Mouse (Mus musculus) macrophage (primary cell): ENCODE results near the gene Pcdh15. TPM values are rescaled to one million over a fixed set of nuclear protein-coding genes. Genes with fewer than 3 reads are reported as not detected.

Experiments
- H3K27ac ChIP-seq: fragments of 350-480 bp; formaldehyde crosslinking; 2 replicates; pipeline ENCODE4 v1.9.0; 2021
- H3K36me3 ChIP-seq: fragments of 350-480 bp; formaldehyde crosslinking; 2 replicates; pipeline ENCODE4 v1.9.0; 2021; ENCODE audit errors: inconsistent target
- H3K4me3 ChIP-seq: fragments of 350-480 bp; formaldehyde crosslinking; 2 replicates; pipeline ENCODE4 v1.9.0; 2021; ENCODE audit errors: inconsistent target
- H3K79me2 ChIP-seq: fragments of 350-480 bp; formaldehyde crosslinking; 2 replicates; pipeline ENCODE4 v1.9.0; 2021; ENCODE audit errors: inconsistent target
- WGBS: methylation state at CpG from one replicate; pipeline ENCODE4 v1.1.7; 2026; ENCODE audit warnings: inconsistent platforms; ENCODE audit not compliant: missing documents; 5-methylcytosine and 5-hydroxymethylcytosine counted together
- polyA plus RNA-seq: library from polyadenylated mRNA; stranded (reverse); fragments of 250-400 nt; gene quantifications from 3 replicates; pipeline ENCODE4 v1.2.4, GENCODE M21; 2018; ENCODE audit warnings: inconsistent platforms

Pcdh15 gene
- polyA plus RNA-seq, 1 experiment from 2014 or later = not detected

- no peak overlapping the region for H3K4me3 ChIP-seq
- no peaks in the 10 kb centered on the region for H3K36me3 ChIP-seq
- H3K27ac ChIP-seq = no peak overlapping the region
- WGBS = 66% methylated on average over 2 of the region's 2 CpGs
- H3K79me2 ChIP-seq = no peaks in the 10 kb centered on the region
These were observed 116.9 kb downstream of the Pcdh15 start for GRCm38 (mm10) chr10:73216001-73216400.

DNA sequence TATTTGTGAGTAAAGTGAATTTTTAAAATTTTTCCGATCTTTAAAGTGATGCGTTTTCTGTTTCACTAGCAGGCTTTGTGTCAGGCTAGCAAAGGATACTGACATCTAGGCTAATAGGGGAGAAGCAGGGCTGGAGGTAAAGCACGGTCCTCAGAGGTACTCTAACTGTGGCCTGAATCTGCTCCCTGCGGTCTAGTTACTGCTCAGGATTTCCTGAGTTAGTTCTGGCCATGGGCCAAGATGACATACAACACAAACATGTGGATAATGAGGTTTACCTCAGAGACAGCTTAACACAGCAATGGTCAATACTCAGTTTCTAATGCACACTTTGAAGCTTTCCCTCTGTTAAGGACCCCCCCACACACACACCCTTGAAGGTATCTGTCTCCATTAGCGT, 143.2 kb downstream of the Pcdh15 start:
- Histone ChIP-seq H3K4me3 (no peak overlapping the region), H3K36me3 (no peaks in the 10 kb centered on the region), H3K27ac (no peak overlapping the region), H3K79me2 (no peaks in the 10 kb centered on the region)
- 69% methylated on average over 5 of the region's 5 CpGs for WGBS

GRCm38 (mm10) chr10:73280438-73280837, 181.3 kb downstream of the Pcdh15 start:
- H3K36me3 ChIP-seq = no peaks in the 10 kb centered on the region
- WGBS = 97% methylated on average over 4 of the region's 4 CpGs
- H3K4me3 ChIP-seq = no peak overlapping the region
- no peak overlapping the region for H3K27ac ChIP-seq
- no peaks in the 10 kb centered on the region for H3K79me2 ChIP-seq

DNA sequence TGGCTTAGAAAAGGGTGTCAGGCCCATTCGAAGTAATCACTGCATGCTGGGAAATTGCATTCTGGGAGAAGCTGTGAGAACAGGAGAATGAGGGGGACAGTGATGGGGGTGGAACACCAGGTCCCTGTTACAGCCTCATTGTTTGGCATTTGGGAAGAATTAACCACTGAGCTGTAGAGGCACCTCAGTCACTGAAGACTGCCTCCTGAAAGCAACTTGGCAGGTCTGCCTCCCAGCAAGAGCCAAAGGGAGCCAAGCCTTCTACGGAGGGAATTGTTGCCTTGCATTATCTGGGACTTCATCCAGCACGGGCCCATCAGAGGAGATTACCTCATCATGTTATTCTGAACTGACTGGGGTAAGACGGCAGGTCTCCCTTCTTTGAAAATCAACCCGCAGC, 197.3 kb downstream of the Pcdh15 start:
- 58% methylated on average over 5 of the region's 5 CpGs for WGBS
- H3K27ac ChIP-seq = no peak overlapping the region
- H3K36me3 ChIP-seq = no peaks in the 10 kb centered on the region
- no peak overlapping the region for H3K4me3 ChIP-seq
- no peaks in the 10 kb centered on the region for H3K79me2 ChIP-seq

DNA sequence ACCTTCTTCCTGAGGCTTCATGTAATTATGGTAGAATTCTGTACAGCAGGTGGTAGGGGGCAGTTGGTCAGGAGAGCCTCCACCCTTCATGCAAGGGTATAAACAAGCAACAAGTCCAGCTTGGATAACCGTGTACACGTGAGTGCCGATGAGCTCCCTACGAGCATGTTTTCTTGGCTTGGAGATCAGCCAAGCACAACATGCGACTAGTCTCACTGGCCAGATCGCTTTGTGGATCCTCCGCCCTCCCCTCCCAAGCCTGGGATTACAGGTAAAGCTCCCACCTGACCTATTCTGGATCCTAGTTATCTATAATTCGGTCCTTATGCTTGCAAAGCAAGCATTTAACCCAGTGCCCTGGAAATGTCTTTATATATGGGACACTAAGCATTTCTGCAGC, 202.8 kb downstream of the Pcdh15 start:
- WGBS = 87% methylated on average over 8 of the region's 8 CpGs
- Histone ChIP-seq H3K27ac (no peak overlapping the region), H3K36me3 (no peaks in the 10 kb centered on the region), H3K79me2 (no peaks in the 10 kb centered on the region), H3K4me3 (no peak overlapping the region)

GRCm38 (mm10) chr10:73306677-73307076, 207.5 kb downstream of the Pcdh15 start:
- no peaks in the 10 kb centered on the region for H3K36me3 ChIP-seq
- 92% methylated on average over 1 of the region's 1 CpGs for WGBS
- H3K4me3 ChIP-seq = no peak overlapping the region
- H3K27ac ChIP-seq = no peak overlapping the region
- no peaks in the 10 kb centered on the region for H3K79me2 ChIP-seq

DNA sequence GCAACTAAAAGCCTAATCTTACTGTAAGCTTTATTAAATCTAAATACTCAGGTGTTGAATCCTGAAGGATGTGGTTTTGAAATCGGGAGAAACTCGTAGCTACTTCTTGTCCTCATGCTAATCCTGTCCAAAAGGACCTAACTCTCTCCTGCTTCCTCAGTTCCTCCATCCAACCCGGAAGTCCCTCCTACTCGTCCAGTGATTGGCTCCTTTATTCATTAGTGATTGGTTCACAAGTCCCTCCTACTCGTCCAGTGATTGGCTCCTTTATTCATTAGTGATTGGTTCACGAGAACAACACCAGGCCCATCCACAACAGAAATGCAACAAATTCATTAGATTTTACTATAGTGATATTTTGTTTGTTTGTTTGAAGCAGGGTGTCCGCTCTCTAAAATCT, 227.7 kb downstream of the Pcdh15 start:
- Histone ChIP-seq H3K79me2 (no peaks in the 10 kb centered on the region), H3K4me3 (no peak overlapping the region), H3K27ac (no peak overlapping the region), H3K36me3 (no peaks in the 10 kb centered on the region)
- WGBS = 84% methylated on average over 7 of the region's 7 CpGs

DNA sequence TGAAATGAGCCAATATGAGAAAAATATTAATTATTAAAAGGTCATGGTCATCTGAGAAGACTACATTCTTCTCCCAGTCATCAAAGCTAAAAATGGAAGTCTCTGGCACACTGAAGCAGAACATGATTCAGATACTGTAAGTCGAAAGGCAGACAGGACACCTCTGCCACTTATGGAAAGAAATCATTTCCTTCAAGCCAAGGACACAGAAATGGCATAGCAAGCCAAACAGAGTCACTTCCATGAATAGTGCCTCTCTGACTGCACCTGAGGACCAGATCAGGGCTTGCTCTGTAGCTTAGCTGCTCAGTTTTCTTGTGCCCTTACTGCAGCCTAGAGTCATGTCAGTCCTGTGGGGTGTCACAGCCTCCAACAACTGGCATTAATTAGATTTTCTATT, 234.3 kb downstream of the Pcdh15 start:
- no peak overlapping the region for H3K4me3 ChIP-seq
- H3K27ac ChIP-seq = no peak overlapping the region
- 93% methylated on average over 1 of the region's 1 CpGs for WGBS
- no peaks in the 10 kb centered on the region for H3K79me2 ChIP-seq
- H3K36me3 ChIP-seq = no peaks in the 10 kb centered on the region

- WGBS = 90% methylated on average over 2 of the region's 2 CpGs
- Histone ChIP-seq H3K4me3 (no peak overlapping the region), H3K27ac (no peak overlapping the region), H3K36me3 (no peaks in the 10 kb centered on the region), H3K79me2 (no peaks in the 10 kb centered on the region)
These were observed 279.9 kb downstream of the Pcdh15 start for GRCm38 (mm10) chr10:73379001-73379400.

DNA sequence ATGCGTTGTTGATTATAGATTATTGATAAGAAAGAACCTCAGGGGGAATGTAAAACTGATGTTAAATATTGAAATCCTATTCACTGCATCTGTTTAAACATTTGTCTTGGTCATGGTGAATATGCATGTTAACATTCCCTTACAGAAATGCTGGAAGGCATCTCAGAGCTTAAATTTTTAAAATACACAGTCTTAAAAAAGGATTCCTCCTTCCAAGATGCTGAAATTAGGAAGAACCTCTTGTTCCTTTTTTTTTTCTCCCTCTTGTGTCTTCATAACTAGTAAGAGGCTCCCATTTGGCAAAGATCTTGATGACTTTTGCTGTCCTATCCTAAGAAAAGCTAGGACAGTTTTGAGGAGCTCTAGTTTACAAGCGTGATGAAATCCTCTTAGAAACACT, 284.9 kb downstream of the Pcdh15 start:
- H3K27ac ChIP-seq = no peak overlapping the region
- no peaks in the 10 kb centered on the region for H3K79me2 ChIP-seq
- no peaks in the 10 kb centered on the region for H3K36me3 ChIP-seq
- WGBS = 77% methylated on average over 2 of the region's 2 CpGs
- no peak overlapping the region for H3K4me3 ChIP-seq

GRCm38 (mm10) chr10:73400426-73400825, 301.3 kb downstream of the Pcdh15 start:
- H3K36me3 ChIP-seq = no peaks in the 10 kb centered on the region
- H3K4me3 ChIP-seq = no peak overlapping the region
- no peak overlapping the region for H3K27ac ChIP-seq
- 85% methylated on average over 1 of the region's 1 CpGs for WGBS
- no peaks in the 10 kb centered on the region for H3K79me2 ChIP-seq

GRCm38 (mm10) chr10:73425408-73425807, 326.3 kb downstream of the Pcdh15 start:
- no peak overlapping the region for H3K27ac ChIP-seq
- no peaks in the 10 kb centered on the region for H3K79me2 ChIP-seq
- H3K4me3 ChIP-seq = no peak overlapping the region
- WGBS = 86% methylated on average over 3 of the region's 3 CpGs
- no peaks in the 10 kb centered on the region for H3K36me3 ChIP-seq

GRCm38 (mm10) chr10:73431345-73431744, 332.2 kb downstream of the Pcdh15 start:
- Histone ChIP-seq H3K36me3 (no peaks in the 10 kb centered on the region), H3K4me3 (no peak overlapping the region), H3K79me2 (no peaks in the 10 kb centered on the region), H3K27ac (no peak overlapping the region)
- WGBS = 94% methylated on average over 3 of the region's 3 CpGs

DNA sequence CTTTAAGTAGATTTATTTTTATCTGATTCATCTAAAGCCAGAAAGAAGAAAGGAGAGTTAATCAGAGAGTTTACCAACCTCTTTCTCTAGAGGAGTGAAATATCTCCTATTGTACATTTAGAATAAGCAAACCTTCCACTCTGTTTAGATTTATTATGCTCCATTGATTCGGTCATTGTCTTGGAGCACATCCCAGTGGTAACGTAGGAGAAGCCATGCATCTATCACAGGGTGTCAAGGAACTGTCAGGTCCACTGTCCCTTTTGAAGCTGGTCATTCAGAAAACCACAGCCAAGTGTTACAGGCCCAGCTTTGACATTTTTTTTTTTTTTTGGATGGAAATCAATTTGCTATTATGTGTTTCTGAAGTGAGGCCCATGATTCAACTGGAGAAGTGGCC, 384.9 kb downstream of the Pcdh15 start:
- Histone ChIP-seq H3K27ac (no peak overlapping the region), H3K4me3 (no peak overlapping the region), H3K79me2 (no peaks in the 10 kb centered on the region), H3K36me3 (no peaks in the 10 kb centered on the region)
- 73% methylated on average over 2 of the region's 2 CpGs for WGBS

- no peak overlapping the region for H3K4me3 ChIP-seq
- no peak overlapping the region for H3K27ac ChIP-seq
- no peaks in the 10 kb centered on the region for H3K36me3 ChIP-seq
- no peaks in the 10 kb centered on the region for H3K79me2 ChIP-seq
- WGBS = 66% methylated on average over 5 of the region's 5 CpGs
These were observed 392.5 kb downstream of the Pcdh15 start for GRCm38 (mm10) chr10:73491654-73492053.

DNA sequence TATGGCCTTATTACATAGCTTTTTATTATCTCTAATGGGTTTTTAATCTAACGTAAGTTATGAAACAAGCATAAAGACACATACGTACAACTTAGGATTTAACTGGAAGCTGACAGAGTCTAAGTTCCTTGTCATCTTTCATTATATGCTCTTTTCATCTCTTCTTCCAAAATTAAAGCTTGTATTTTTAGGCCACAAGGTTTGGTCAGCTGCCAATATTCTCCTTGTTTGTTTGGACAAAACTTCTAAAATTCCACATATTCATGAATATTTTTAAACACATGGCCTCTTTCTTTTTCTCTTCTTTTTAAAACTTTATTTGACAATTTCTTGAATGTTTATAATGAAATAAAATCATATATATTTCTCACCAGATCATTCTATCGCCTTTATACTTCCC, 415.7 kb downstream of the Pcdh15 start:
- 83% methylated on average over 3 of the region's 3 CpGs for WGBS
- H3K27ac ChIP-seq = no peak overlapping the region
- no peak overlapping the region for H3K4me3 ChIP-seq
- H3K79me2 ChIP-seq = no peaks in the 10 kb centered on the region
- H3K36me3 ChIP-seq = no peaks in the 10 kb centered on the region
